Mouse (Mus musculus) left cerebral cortex, postnatal 25 days (tissue): ENCODE results near the gene Cemip2. TPM values are rescaled to one million over a fixed set of nuclear protein-coding genes. Genes with fewer than 3 reads are reported as not detected.

Experiments used
- DNase-seq, 2 experiments: peaks; one replicate each; pipeline ENCODE4 v3.0.0; 2022; ENCODE audit warnings: low spot score in 2 of 2, mixed read lengths in 1 of 2
- intact Hi-C: fragments of 180-260 bp; cut with DNase I; formaldehyde crosslinking; loops from one replicate; pipeline ENCODE4 v1.15.1; 2025
- total RNA-seq, 2 experiments: library from RNA; stranded (reverse); gene quantifications; 2 replicates each; pipeline ENCODE4 v1.2.3; 2021

Gene Cemip2
- total RNA-seq, 2 experiments from 2014 or later = 12.9 to 13.8 TPM

DNA sequence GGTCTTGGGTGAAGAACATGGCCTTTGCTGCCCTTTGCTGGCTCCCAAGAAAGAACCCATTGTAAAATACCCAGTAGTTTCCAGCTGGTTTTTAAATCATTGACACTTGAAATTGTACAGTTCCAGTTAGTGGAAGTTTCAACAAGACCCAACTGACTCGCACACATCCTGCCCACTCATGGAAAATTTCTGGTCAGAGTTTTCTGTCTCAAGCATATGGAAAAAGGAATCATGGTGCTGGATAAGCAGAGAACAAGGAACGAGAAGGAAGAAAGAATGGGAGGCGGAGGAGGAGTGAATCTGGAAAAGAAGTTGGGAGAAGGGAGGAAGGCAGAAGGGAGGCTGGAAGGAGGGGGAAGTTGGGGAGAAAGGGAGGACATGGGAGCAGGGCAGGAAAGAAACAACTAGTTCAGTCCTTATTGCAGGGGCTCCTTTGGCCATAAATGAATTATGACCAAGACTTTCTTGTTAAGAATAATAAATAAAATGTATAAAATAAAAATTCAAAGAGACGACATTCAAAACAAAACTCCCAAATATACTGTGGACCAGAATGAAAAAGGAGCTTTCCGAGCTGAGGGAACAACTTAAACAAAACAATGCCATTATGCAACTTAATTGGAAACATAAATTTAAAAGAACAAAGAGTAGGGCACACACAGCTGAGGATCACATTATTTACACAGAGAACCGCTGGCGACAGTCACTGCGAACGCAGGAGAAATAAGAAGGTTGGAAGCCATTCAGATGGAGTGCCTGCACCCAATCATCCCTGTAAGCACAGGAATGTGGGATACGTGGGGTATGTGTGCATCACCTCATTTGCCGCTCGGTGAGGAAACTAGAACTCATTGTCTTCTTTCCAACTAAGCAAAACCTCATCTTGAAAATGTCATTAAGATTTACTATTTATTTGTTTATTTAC lies 120.1 kb downstream of the Cemip2 start:
- DNase-seq = peak in 1 of 2 experiments; percentile 5
- intact Hi-C loops = no loop called here

Other genes with a start within 250 kb of the Cemip2 start
- gene 1110059E24Rik, start 125.4 kb upstream of the Cemip2 start, total RNA-seq = 10 to 100 TPM; 21.6 to 25.3 TPM
- gene Abhd17b, start 125.2 kb upstream of the Cemip2 start, total RNA-seq = 10 to 100 TPM; 47.3 to 50.1 TPM